Mouse (Mus musculus): ENCODE measurements around the gene Zfp385b. TPM values are rescaled to one million over a fixed set of nuclear protein-coding genes. Genes with fewer than 3 reads are reported as not detected.

Gene Zfp385b
- total RNA-seq, 2 experiments from 2014 or later: 50.4 to 51.4 TPM

GRCm38 (mm10) chr2:77672215-77672905 lies 147.1 kb downstream of the Zfp385b start:
- no peak for TF ChIP-seq CTCF (conservative IDR thresholded peaks at IDR 0.05)

GRCm38 (mm10) chr2:77662171-77662570 lies 157.3 kb downstream of the Zfp385b start:
- TF ChIP-seq CTCF (conservative IDR thresholded peaks at IDR 0.05): no peak
- DNase-seq (ENCODE audit: low spot score in 2 of 2): peak in 1 of 2 experiments; percentile 50
- H3K27ac ChIP-seq: no peak overlapping the region
- no peak overlapping the region for H3K4me3 ChIP-seq

More at GRCm38 (mm10) chr2:77672215-77672905, 147.1 kb downstream of the Zfp385b start:
- H3K27ac ChIP-seq: no peak overlapping the region
- no peak for DNase-seq (ENCODE audit: low spot score in 2 of 2)
- H3K4me3 ChIP-seq: no peak overlapping the region

DNA sequence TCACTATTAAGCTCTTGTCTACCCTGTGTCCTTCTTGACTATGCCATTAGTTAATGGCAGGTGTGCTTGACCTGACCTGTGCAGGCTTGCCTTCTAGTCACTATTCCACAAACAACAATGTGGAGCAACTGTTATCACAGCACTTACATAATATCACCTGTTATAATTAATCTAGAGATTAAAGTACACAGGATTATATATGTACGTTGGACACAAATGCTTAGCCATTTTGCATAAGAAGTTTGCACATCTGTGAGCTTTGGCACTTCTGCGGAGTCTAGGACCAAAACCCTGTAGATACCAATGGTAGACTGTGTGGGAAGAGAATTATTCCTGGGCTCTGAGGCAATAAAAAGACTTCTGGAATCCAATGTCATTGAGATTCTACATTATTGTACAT lies 165.8 kb downstream of the Zfp385b start:
- Histone ChIP-seq H3K4me3 (no peak overlapping the region), H3K27ac (no peak overlapping the region)
- no peak for TF ChIP-seq CTCF (conservative IDR thresholded peaks at IDR 0.05)
- no peak for DNase-seq (ENCODE audit: low spot score in 2 of 2)

DNA sequence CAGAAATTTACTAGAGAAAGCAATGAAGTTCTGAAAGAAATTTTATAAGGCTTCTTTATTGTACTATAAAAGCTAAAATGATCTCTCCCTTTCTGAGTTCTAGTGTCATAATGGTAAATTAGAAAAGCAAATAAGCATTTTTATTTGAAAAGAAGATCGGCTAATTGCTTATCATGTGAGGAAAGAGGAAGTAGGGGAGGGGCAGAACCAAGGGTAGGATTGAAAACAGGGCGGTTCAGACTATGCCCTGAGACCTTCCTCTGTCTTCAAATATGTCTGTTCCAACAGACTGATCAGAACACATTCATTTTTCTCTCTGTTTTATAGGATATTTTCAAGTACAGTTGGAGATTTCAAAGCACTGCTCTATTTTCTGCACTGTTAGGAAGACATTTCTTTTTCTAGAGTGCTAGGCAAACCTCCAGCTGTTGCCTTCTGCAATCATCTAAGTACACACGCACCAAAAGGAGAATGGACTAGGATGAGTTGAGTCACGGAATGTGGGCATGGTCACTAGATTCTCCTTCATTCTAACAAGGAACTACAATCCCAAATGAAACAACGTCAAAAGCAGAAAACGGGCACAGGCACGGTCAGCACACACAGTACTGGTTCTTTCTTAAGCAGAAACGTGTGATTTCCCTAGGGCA lies 177.8 kb downstream of the Zfp385b start:
- no peak overlapping the region for H3K27ac ChIP-seq
- no peak for DNase-seq (ENCODE audit: low spot score in 2 of 2)
- H3K4me3 ChIP-seq: no peak overlapping the region
- TF ChIP-seq CTCF (conservative IDR thresholded peaks at IDR 0.05): no peak

DNA sequence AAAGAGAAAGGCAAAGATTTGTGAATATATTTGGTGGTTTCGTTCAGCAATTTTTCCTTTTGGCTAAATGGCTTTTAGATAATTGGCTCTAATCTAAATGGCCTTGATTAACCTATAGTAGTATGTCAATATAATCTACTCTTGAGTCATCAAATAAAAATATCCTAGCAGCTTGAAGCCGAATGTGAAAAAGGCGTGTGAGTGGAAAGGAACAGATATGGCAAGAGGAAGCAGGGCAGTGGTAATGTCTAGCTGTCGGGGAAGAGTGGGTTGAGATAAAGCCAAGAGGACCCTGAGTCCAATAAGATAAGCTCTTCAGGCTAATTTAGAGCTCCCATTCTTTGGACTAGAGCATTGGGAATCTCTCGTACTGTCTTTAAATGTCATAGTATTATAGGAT lies 179.4 kb downstream of the Zfp385b start:
- no peak for DNase-seq (ENCODE audit: low spot score in 2 of 2)
- H3K27ac ChIP-seq: no peak overlapping the region
- no peak for TF ChIP-seq CTCF (conservative IDR thresholded peaks at IDR 0.05)
- H3K4me3 ChIP-seq: no peak overlapping the region

DNA sequence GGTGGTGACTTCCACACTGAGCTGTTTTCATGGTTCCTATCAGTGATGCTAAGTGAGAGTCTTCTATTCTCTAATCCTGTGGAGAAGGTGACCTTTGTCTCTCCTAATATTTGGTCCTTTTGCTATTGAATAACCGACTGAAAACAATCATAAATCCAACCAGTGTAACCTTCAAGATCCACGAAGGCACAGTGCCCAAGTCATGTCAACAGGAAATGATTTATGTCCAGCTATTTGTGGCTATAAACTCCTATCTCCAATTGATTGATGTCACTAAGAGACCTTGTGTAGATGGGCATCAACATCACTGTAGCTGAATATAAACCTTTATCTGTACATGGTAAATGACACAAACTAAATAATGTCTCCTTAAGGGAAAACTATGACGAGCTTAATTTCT lies 187.8 kb downstream of the Zfp385b start:
- Histone ChIP-seq H3K4me3 (no peak overlapping the region), H3K27ac (no peak overlapping the region)
- no peak for DNase-seq (ENCODE audit: low spot score in 2 of 2)
- no peak for TF ChIP-seq CTCF (conservative IDR thresholded peaks at IDR 0.05)

- TF ChIP-seq CTCF (conservative IDR thresholded peaks at IDR 0.05): no peak
- DNase-seq (ENCODE audit: low spot score in 2 of 2): no peak
- Histone ChIP-seq H3K27ac (no peak overlapping the region), H3K4me3 (no peak overlapping the region)
These were observed 191.7 kb downstream of the Zfp385b start for GRCm38 (mm10) chr2:77627622-77628231.

- DNase-seq (ENCODE audit: low spot score in 2 of 2): no peak
- H3K27ac ChIP-seq: no peak overlapping the region
- H3K4me3 ChIP-seq: no peak overlapping the region
- no peak for TF ChIP-seq CTCF (conservative IDR thresholded peaks at IDR 0.05)
These were observed 200.8 kb downstream of the Zfp385b start for GRCm38 (mm10) chr2:77618686-77619085.

DNA sequence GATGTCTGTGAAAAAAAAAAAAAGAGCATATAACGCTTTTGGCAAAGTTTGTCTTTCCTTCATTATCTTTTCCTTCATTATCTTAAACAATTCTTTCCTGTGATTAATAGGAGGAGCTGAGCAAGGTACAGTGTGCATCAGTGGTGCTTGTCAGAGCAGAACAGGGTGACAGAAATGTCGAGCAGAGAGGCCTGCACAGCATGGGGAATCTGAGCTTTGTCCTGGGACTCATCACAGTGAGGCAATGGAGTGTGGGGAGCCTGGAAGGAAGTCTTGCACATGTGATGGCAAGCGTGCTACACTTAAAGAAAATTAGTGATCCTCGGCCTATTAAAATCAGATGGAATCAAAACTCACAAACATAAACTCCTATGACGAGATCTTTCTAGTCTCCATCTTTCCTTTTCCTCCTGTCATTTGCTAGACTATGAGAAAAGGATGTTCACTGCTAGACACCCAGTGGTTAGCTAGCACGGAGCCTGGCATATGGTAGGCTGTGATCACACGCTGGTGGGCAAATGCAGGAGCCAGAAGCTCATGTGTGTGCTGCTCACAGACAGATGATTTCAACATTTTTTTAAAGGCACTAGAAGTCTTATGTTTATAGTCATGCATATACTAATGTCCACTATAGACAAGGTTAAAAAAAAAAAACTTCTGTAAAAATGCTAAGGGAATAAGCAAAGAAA lies 209.0 kb downstream of the Zfp385b start:
- TF ChIP-seq CTCF (conservative IDR thresholded peaks at IDR 0.05): no peak
- no peak for DNase-seq (ENCODE audit: low spot score in 2 of 2)

GRCm38 (mm10) chr2:77609452-77609851 lies 210.0 kb downstream of the Zfp385b start:
- H3K27ac ChIP-seq: no peak overlapping the region
- no peak overlapping the region for H3K4me3 ChIP-seq
- no peak for DNase-seq (ENCODE audit: low spot score in 2 of 2)
- no peak for TF ChIP-seq CTCF (conservative IDR thresholded peaks at IDR 0.05)

More for the DNA sequence above, 209.0 kb downstream of the Zfp385b start:
- Histone ChIP-seq H3K27ac (no peak overlapping the region), H3K4me3 (no peak overlapping the region)

DNA sequence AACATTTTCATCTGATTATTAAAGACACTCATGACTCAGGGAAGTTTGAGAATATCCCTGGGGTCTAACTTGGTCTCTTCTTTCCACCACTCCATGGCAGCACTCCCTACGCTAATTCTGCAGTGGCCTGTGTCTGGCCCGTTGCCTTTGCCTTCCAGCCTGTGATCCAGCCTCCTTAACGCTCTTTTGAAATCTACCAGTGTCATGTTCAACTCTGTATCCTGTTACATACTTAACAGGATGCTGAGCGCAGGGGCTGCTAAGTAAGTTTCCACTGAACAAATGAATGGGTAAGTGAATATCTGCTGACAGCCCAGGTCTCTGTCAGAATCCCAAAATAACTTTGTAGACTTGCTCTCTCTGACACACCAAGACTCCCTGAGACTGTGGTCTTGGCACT lies 210.8 kb downstream of the Zfp385b start:
- Histone ChIP-seq H3K27ac (no peak overlapping the region), H3K4me3 (no peak overlapping the region)
- TF ChIP-seq CTCF (conservative IDR thresholded peaks at IDR 0.05): no peak
- DNase-seq (ENCODE audit: low spot score in 2 of 2): no peak

GRCm38 (mm10) chr2:77593461-77593860 lies 226.0 kb downstream of the Zfp385b start:
- TF ChIP-seq CTCF (conservative IDR thresholded peaks at IDR 0.05): no peak

DNA sequence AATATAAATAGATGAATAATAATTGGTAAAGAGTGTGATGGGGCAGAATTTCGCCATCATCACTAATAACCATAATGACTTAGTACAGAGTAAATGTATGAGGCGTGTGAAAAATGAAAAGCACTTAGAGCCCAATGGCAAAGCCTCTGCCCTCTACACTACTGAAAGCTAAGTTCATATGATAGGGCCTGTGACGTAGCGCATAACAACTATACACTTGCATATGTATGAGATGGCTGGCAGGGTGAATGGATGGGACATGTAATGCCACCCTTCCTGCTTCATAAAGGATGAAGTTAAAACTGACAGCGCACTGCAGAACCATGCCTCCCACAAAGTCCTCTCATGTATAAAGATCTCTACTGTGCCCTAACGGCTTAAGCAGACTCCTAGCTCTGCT lies 226.9 kb downstream of the Zfp385b start:
- Histone ChIP-seq H3K4me3 (no peak overlapping the region), H3K27ac (no peak overlapping the region)
- no peak for DNase-seq (ENCODE audit: low spot score in 2 of 2)
- no peak for TF ChIP-seq CTCF (conservative IDR thresholded peaks at IDR 0.05)

More at GRCm38 (mm10) chr2:77593461-77593860, 226.0 kb downstream of the Zfp385b start:
- DNase-seq (ENCODE audit: low spot score in 2 of 2): no peak
- no peak overlapping the region for H3K4me3 ChIP-seq
- no peak overlapping the region for H3K27ac ChIP-seq
